Mouse (Mus musculus): ENCODE measurements at regions not wholly inside any gene's neighbourhood (a gene's known extent, or its start where the extent isn't known, plus 50 kb on each side); places are given as distances from the start of the nearest gene placed in this dataset.

DNA sequence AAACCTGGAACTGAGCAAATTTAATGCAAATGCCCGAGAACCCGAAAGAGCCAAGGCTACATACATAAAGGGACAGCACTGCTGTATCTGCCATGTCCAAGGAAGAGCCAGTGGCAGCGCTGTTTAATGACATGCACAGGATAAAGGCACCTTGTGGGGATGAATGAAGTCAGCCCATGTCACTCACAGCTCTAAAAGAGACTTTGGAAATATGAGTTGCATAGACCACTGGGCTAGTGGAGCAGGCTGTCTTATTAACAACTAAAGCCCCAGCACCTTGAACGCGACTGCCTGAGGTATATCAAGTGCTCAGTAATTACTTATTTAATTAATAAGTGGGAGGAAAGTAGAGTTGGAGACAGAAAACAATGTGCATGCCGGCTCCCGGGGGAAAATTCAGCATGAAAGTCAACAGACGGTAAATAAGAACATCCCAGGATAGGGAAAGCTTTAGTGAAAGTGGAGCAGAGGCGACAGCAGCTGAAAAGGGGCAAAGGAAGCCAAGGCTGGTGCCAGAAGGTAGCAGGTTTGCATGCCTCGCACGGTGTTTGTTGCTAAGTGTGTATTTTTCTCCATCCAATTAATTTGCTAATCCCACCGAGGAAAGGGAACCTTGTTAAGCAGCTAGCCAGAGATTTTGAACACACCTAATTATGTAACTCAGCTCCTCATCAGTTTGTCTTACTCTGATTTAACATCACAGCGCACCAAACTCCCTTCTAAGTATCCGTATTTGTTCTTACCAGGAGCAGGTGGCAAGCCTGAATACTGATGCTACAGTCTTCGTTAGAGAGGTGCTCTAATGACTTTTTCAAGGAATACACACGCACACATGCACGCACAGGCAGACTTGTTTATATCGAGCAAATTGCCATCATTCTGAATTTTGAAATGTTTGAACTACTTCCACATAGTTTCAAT, 167.4 kb downstream of the Triml1 start:
- no peak for DNase-seq (ENCODE audit: extremely low spot score in 1 of 2, low spot score in 2 of 2)
- Histone ChIP-seq H3K4me3 (no peak overlapping the region), H3K27ac (no peak overlapping the region)
- no peak for TF ChIP-seq CTCF (IDR thresholded peaks at IDR 0.05)
- intact Hi-C loops (cut with DNase I) = no loop called here

DNA sequence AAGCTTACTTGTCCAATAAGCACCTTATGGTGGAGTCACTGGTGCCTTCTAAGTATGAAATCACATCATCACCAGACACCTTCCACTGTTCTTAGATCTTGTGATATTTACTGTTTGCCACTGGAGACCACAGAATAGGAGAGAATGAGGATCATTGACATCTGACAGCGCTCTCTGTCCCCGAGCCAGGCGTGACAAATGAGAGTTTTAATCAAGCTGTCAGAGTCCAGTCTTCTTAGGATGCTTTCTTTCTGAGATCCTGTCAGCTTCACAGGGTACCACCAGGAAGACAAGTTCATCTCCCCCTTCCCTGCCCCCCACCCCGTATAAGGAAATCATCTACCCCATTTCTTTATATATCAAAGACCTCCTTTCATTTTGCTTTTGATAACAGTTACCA, 168.7 kb downstream of the Triml1 start:
- TF ChIP-seq CTCF (IDR thresholded peaks at IDR 0.05) = no peak
- Histone ChIP-seq H3K4me3 (no peak overlapping the region), H3K27ac (no peak overlapping the region)
- intact Hi-C loops (cut with DNase I) = no loop called here
- no peak for DNase-seq (ENCODE audit: extremely low spot score in 1 of 2, low spot score in 2 of 2)

DNA sequence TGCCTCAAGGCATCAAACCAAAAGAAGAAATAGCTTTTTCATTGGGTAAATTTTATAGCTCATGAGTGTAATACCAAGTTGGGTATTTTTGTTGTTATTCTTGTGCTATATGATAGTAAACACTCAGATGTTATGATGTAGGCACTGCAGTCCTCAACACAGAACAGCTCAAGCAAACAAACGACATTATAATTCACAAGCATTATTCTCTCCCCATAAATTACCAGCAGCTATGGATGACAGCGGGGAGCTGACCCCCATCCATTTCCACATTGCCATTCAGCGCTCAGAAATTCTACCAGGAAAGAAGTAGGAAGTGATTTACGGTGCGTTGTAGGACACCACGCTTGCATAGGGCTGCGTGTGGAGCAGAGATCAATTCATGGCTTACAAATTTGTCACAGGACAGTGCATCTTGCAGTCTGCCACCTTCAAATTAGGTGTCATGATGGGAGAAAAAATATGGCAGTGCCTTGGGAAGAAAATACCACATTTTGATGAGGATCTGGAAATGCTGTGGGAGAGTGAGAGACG, 173.4 kb downstream of the Triml1 start:
- H3K4me3 ChIP-seq = no peak overlapping the region
- no peak for TF ChIP-seq CTCF (IDR thresholded peaks at IDR 0.05)
- intact Hi-C loops (cut with DNase I) = no loop called here
- no peak overlapping the region for H3K27ac ChIP-seq
- DNase-seq (ENCODE audit: extremely low spot score in 1 of 2, low spot score in 2 of 2) = no peak

DNA sequence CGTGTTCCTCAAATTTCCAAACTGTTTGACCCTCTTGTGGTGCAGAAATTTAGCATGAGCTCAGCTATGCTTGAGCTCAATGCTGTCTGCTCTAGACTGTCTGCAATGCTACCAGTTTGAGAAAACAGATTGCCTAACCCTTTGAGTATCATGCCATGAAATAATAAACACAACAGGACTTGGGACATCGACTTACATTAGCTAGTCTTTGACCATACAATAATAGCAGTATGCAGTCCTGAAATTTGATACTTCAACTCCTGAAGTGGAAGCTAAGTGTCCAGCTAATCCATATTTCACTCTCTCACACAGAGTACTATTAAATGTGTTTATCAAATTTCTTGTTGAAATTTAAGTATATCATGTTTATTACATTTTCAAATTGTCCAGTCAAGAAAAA, 176.8 kb downstream of the Triml1 start:
- TF ChIP-seq CTCF (IDR thresholded peaks at IDR 0.05) = no peak

DNA sequence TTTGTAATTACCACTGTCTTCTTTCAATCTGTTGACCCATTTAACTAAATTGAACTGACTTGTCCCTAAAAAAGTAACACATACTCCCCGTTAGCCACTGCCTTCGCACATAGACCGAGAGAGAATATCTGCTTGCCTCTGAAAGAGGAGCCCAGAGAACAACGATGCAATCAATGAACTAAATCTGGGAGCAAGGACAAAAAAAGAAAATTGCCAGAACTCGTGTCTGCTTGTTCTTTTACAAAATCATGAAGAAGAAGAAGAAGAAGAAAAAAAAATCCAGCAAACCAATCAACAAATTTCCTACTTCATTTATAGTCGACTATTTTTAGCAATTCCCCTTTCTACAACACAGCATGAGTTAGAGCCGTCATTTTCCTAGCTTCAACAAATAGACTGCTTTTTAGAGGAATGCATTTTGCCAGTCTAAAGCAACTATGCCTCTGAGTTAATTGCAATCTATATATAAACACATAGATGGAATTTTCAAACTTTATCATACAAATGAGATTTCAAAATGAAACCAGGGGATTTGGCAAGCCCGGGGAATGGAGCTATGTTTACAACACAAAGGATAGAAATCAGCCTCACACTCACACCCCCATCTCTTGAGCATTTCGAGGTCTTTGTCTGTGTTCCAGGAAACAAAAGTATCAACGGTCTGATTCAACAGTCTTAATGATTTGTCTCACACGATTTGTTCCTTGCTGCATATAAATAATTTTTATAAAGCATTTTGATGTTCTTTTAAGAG, 183.1 kb downstream of the Triml1 start:
- intact Hi-C loops (cut with DNase I) = no loop called here
- no peak for TF ChIP-seq CTCF (IDR thresholded peaks at IDR 0.05)
- H3K27ac ChIP-seq = no peak overlapping the region
- no peak for DNase-seq (ENCODE audit: extremely low spot score in 1 of 2, low spot score in 2 of 2)
- H3K4me3 ChIP-seq = no peak overlapping the region

More for the DNA sequence above, 176.8 kb downstream of the Triml1 start:
- H3K4me3 ChIP-seq = no peak overlapping the region
- H3K27ac ChIP-seq = no peak overlapping the region
- intact Hi-C loops (cut with DNase I) = no loop called here
- no peak for DNase-seq (ENCODE audit: extremely low spot score in 1 of 2, low spot score in 2 of 2)

DNA sequence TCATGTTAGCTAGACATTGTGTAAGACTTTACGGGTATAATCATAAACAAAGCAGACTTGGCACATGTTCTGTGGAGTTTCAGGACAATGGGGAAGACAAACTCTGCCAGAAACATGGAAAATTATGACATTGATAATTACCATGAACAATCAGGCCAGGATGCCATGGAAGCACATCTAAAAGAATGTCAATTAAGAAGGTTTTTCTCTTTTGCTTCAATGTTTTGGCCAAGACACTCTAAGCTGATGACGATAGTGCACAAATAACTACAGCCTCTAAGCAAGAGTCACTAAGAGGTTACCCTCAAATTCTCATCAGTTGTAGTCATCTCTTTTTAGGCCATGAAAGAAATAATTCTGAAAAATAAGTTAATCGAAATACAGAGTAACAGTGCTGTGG, 208.7 kb downstream of the Triml1 start:
- intact Hi-C loops (cut with DNase I) = no loop called here
- no peak for DNase-seq (ENCODE audit: extremely low spot score in 1 of 2, low spot score in 2 of 2)
- Histone ChIP-seq H3K4me3 (no peak overlapping the region), H3K27ac (no peak overlapping the region)
- TF ChIP-seq CTCF (IDR thresholded peaks at IDR 0.05) = no peak

DNA sequence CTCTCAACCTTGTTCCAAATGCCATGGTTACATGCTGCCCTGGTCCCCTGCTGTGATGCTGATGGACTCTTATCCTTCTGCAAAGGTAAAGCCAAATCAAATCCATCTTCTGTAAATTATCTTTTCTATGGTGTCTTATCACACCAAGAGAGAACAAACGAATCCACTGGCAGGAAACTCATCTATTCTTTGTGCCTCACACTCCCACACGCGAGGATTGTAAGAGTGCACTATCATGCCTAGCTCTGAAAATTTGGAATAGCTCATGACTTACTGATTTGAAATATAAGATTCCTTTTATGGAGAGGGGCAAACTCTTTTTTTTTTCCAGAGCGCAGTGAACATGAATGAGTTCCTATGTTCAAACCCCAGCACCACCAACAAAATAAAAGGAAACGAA, 249.6 kb downstream of the Triml1 start:
- no peak overlapping the region for H3K27ac ChIP-seq
- no peak overlapping the region for H3K4me3 ChIP-seq
- no peak for DNase-seq (ENCODE audit: extremely low spot score in 1 of 2, low spot score in 2 of 2)
- intact Hi-C loops (cut with DNase I) = no loop called here
- TF ChIP-seq CTCF (IDR thresholded peaks at IDR 0.05) = no peak

DNA sequence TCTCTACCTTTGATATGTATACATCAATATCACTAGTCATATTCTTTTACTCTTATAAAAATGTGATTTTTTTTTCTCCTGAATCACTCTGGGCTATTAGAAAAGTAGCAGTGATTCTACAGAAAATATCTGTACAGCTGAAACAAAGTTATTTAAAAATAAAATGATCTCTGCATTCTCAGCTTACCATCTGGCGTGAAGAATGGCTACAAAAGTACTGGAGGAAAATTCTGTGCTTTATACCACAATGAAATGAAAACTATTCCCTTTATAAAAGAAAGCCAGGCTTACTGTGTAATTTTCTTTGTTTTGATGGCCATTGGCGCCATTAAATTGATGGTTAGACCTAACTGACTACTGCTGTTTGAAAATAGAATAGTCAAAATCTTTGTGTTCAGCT, 254.8 kb downstream of the Triml1 start:
- TF ChIP-seq CTCF (IDR thresholded peaks at IDR 0.05) = no peak
- H3K4me3 ChIP-seq = no peak overlapping the region
- peak overlapping the region; percentile 57 for H3K27ac ChIP-seq
- intact Hi-C loops (cut with DNase I) = no loop called here
- DNase-seq (ENCODE audit: extremely low spot score in 1 of 2, low spot score in 2 of 2) = no peak

DNA sequence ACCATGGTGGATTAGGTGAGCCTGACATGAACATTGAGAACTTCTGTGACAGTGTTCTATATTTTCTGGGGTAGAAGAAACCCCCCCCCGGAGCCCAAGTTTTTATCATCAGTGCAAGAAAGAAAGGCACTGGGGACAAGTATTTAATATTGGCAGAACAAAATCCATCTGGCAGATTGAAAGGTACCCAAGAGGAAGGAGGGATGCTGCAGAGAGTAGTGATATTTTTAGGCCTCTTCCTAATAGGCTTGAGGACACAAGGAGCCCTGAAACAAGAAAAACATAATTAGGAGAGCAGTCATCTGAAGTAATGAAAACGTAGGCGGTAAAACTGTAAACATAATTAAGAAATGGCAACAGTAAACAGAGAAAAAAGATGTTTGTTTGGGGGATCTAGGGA, 271.0 kb downstream of the Triml1 start:
- intact Hi-C loops (cut with DNase I) = no loop called here
- H3K27ac ChIP-seq = no peak overlapping the region
- H3K4me3 ChIP-seq = no peak overlapping the region
- no peak for DNase-seq (ENCODE audit: extremely low spot score in 1 of 2, low spot score in 2 of 2)
- TF ChIP-seq CTCF (IDR thresholded peaks at IDR 0.05) = no peak
